Mouse (Mus musculus) testis, adult 2 months (tissue): Measurements from ENCODE around the gene Anapc15. TPM values are rescaled to one million over a fixed set of nuclear protein-coding genes. Genes with fewer than 3 reads are reported as not detected.

Experiments
- H3K27ac ChIP-seq: fragments of 200-500 bp; 2 replicates; pipeline ENCODE4 v1.5.1; 2012; ENCODE audit warnings: low read depth, low read length; ENCODE audit not compliant: control insufficient read depth, insufficient read depth
- H3K27me3 ChIP-seq: fragments of 200-500 bp; 2 replicates; pipeline ENCODE4 v1.6.1; 2012; ENCODE audit warnings: mild to moderate bottlenecking, low read length, moderate library complexity; ENCODE audit not compliant: control insufficient read depth, insufficient read depth
- H3K36me3 ChIP-seq: fragments of 200-500 bp; 2 replicates; pipeline ENCODE4 v1.6.1; 2012; ENCODE audit warnings: mild to moderate bottlenecking, low read length; ENCODE audit not compliant: control insufficient read depth, insufficient read depth
- H3K4me1 ChIP-seq: fragments of 200-500 bp; 2 replicates; pipeline ENCODE4 v1.6.1; 2012; ENCODE audit warnings: low read length; ENCODE audit not compliant: control insufficient read depth, insufficient read depth
- H3K4me3 ChIP-seq: fragments of 200-500 bp; 2 replicates; pipeline ENCODE4 v1.5.1; 2012; ENCODE audit warnings: low read depth, mild to moderate bottlenecking, low read length, moderate library complexity, mixed read lengths; ENCODE audit not compliant: control insufficient read depth
- CTCF ChIP-seq: fragments of 200-500 bp; IDR thresholded peaks from 2 replicates; pipeline ENCODE4 v1.5.1; 2012; ENCODE audit warnings: low read depth, mild to moderate bottlenecking, inconsistent platforms, low read length, moderate library complexity; ENCODE audit not compliant: control insufficient read depth, insufficient read depth, insufficient replicate concordance
- POLR2A ChIP-seq: fragments of 200-500 bp; IDR thresholded peaks from 2 replicates; pipeline ENCODE4 v1.6.1; 2012; ENCODE audit warnings: low read depth, mild to moderate bottlenecking, inconsistent platforms, low read length, moderate library complexity; ENCODE audit not compliant: control insufficient read depth
- polyA plus RNA-seq: library from polyadenylated mRNA; depleted of rRNA; stranded (reverse); fragments of >200 nt; gene quantifications from 2 replicates; pipeline ENCODE4 v1.2.3, GENCODE M21; 2012

The Anapc15 gene
- polyA plus RNA-seq, 1 experiment, result 83.4 TPM

- peaks cover 2% of the 10 kb centered on the region; the same call in 1 of the 2 replicates for H3K4me1 ChIP-seq
- H3K27me3 ChIP-seq, result no peaks in the 10 kb centered on the region
- TF ChIP-seq POLR2A (no peak), CTCF (no peak)
- no peaks in the 10 kb centered on the region for H3K36me3 ChIP-seq
- no peak overlapping the region for H3K4me3 ChIP-seq
- H3K27ac ChIP-seq, result peak overlapping the region; percentile 78
These were observed 3.2 kb downstream of the Anapc15 start for GRCm38 (mm10) chr7:101866491-101867265.

GRCm38 (mm10) chr7:101867482-101867881 is 4.0 kb downstream of the Anapc15 start:
- TF ChIP-seq POLR2A (no peak), CTCF (no peak)
- Histone ChIP-seq H3K4me3 (no peak overlapping the region), H3K4me1 (peaks cover 2% of the 10 kb centered on the region; the same call in 1 of the 2 replicates), H3K27me3 (no peaks in the 10 kb centered on the region), H3K36me3 (no peaks in the 10 kb centered on the region), H3K27ac (no peak overlapping the region)

- Histone ChIP-seq H3K27me3 (no peaks in the 10 kb centered on the region), H3K36me3 (no peaks in the 10 kb centered on the region), H3K4me3 (no peak overlapping the region), H3K27ac (peak overlapping the region; percentile 56; the same call in 1 of the 2 replicates), H3K4me1 (peaks cover 2% of the 10 kb centered on the region; the same call in 1 of the 2 replicates)
- TF ChIP-seq CTCF, result no peak
- no peak for TF ChIP-seq POLR2A
These were observed 5.0 kb downstream of the Anapc15 start for GRCm38 (mm10) chr7:101868241-101869162.

- no peak for TF ChIP-seq POLR2A
- TF ChIP-seq CTCF, result no peak
- Histone ChIP-seq H3K4me3 (no peak overlapping the region), H3K27me3 (no peaks in the 10 kb centered on the region), H3K36me3 (no peaks in the 10 kb centered on the region), H3K4me1 (peaks cover 2% of the 10 kb centered on the region; the same call in 1 of the 2 replicates), H3K27ac (no peak overlapping the region)
These were observed 5.6 kb downstream of the Anapc15 start for GRCm38 (mm10) chr7:101869163-101869500.

GRCm38 (mm10) chr7:101870629-101871028 is 7.1 kb downstream of the Anapc15 start, which contains the start of gene Folr1:
TSS of gene Folr1 (minus strand) at chr7:101870788.
- Histone ChIP-seq H3K36me3 (no peaks in the 10 kb centered on the region), H3K4me1 (peaks cover 2% of the 10 kb centered on the region; the same call in 1 of the 2 replicates), H3K27me3 (no peaks in the 10 kb centered on the region), H3K27ac (0 out of 2 replicates have a peak within 1 kb of the TSS, but pooled peaks have one; percentile 30), H3K4me3 (no peak within 1 kb of the TSS)
- TF ChIP-seq CTCF (no peak), POLR2A (no peak)

GRCm38 (mm10) chr7:101871296-101871695 is 7.8 kb downstream of the Anapc15 start:
- TF ChIP-seq POLR2A, result no peak
- no peak for TF ChIP-seq CTCF
- no peaks in the 10 kb centered on the region for H3K36me3 ChIP-seq
- H3K27ac ChIP-seq, result 0 out of 2 replicates have a peak overlapping the region, but pooled peaks have one; percentile 30
- peaks cover 2% of the 10 kb centered on the region; the same call in 1 of the 2 replicates for H3K4me1 ChIP-seq
- H3K4me3 ChIP-seq, result no peak overlapping the region
- no peaks in the 10 kb centered on the region for H3K27me3 ChIP-seq

GRCm38 (mm10) chr7:101875978-101876377 is 12.5 kb downstream of the Anapc15 start:
- no peaks in the 10 kb centered on the region for H3K4me1 ChIP-seq
- no peaks in the 10 kb centered on the region for H3K36me3 ChIP-seq
- no peak overlapping the region for H3K4me3 ChIP-seq
- TF ChIP-seq POLR2A (no peak), CTCF (no peak)
- H3K27ac ChIP-seq, result no peak overlapping the region
- no peaks in the 10 kb centered on the region for H3K27me3 ChIP-seq
